Mouse (Mus musculus): ENCODE measurements around the gene Spink8.

GRCm38 (mm10) chr9:109795811-109796210, 16.3 kb upstream of the Spink8 start:
- TF ChIP-seq CTCF (IDR thresholded peaks at IDR 0.05; ENCODE audit: extremely low read depth, insufficient read length, insufficient replicate concordance, low read depth, low read length) (no peak), POLR2A (IDR thresholded peaks at IDR 0.05; ENCODE audit: low read depth, low read length) (no peak)
